Mouse (Mus musculus) erythroblast, embryonic 14.5 days (primary cell): ENCODE measurements around the gene Abcf2.

Source experiments
- GATA1 ChIP-seq: IDR thresholded peaks from 2 replicates; pipeline ENCODE4 v1.6.1; 2012; ENCODE audit warnings: low read length, inconsistent platforms, mixed read lengths
- TAL1 ChIP-seq: IDR thresholded peaks from 3 replicates; pipeline ENCODE4 v1.6.1; 2012; ENCODE audit warnings: low read length, inconsistent platforms, mixed read lengths

DNA sequence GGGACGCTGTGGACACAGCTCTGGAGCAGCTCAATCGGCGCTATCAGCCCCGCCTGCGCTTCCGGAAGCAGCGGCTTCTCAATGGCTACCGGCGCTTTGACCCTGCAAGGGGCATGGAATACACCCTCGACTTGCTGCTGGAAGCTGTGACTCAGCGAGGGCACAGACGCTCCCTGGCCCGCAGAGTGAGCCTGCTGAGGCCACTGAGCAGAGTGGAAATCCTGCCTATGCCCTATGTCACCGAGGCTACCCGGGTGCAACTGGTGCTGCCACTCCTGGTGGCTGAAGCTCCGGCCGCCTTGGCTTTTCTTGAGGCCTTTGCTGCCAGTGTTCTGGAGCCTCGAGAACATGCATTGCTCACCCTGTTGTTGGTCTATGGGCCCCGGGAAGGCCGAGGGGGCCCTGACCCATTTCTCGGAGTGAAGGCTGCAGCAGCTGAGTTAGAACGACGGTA is 14.0 kb upstream of the Abcf2 start:
- TF ChIP-seq GATA1 (no peak), TAL1 (no peak)
